Mouse (Mus musculus): ENCODE results near the gene Mknk2. TPM values are rescaled to one million over a fixed set of nuclear protein-coding genes. Genes with fewer than 3 reads are reported as not detected.

The Mknk2 gene
- polyA plus RNA-seq, 1 experiment from 2014 or later = 103 TPM

GRCm38 (mm10) chr10:80668614-80669013 is 9.3 kb downstream of the Mknk2 start:
- H3K27ac ChIP-seq (ENCODE audit: low read length) = no peak overlapping the region
- no peaks in the 10 kb centered on the region for H3K27me3 ChIP-seq (replicated peaks; ENCODE audit: insufficient read depth, low read length)
- no peak for ATAC-seq
- TF ChIP-seq EP300 (IDR thresholded peaks at IDR 0.05) = no peak
- no peak for TF ChIP-seq CTCF (IDR thresholded peaks at IDR 0.05)
- no peak overlapping the region for H3K9ac ChIP-seq (replicated peaks; ENCODE audit: low read depth)
- no peaks in the 10 kb centered on the region for H3K9me3 ChIP-seq (ENCODE audit: low read length)
- DNase-seq (ENCODE audit: low spot score) = no peak
- peaks cover 59% of the 10 kb centered on the region for H3K36me3 ChIP-seq (ENCODE audit: insufficient read depth, low read length)
- H3K4me2 ChIP-seq (replicated peaks; ENCODE audit: low read depth, low read length) = no peak overlapping the region
- no peak overlapping the region for H3K4me3 ChIP-seq (ENCODE audit: low read depth, low read length)
- 73% methylated on average over 11 of the region's 11 CpGs for WGBS
- peaks cover 29% of the 10 kb centered on the region for H3K4me1 ChIP-seq (ENCODE audit: insufficient read depth, low read depth, low read length)

- DNase-seq (ENCODE audit: low spot score) = no peak
- Histone ChIP-seq H3K9ac (replicated peaks; ENCODE audit: low read depth) (no peak overlapping the region), H3K36me3 (ENCODE audit: insufficient read depth, low read length) (peaks cover 49% of the 10 kb centered on the region), H3K4me1 (ENCODE audit: insufficient read depth, low read depth, low read length) (peaks cover 23% of the 10 kb centered on the region; the same call in 1 of the 2 replicates), H3K9me3 (ENCODE audit: low read length) (no peaks in the 10 kb centered on the region), H3K27me3 (replicated peaks; ENCODE audit: insufficient read depth, low read length) (no peaks in the 10 kb centered on the region), H3K4me3 (ENCODE audit: low read depth, low read length) (no peak overlapping the region), H3K4me2 (replicated peaks; ENCODE audit: low read depth, low read length) (no peak overlapping the region), H3K27ac (ENCODE audit: low read length) (peak overlapping the region; percentile 94; the same call in 1 of the 2 replicates)
- ATAC-seq = no peak
- WGBS = 68% methylated on average over 19 of the region's 19 CpGs
- TF ChIP-seq EP300 (IDR thresholded peaks at IDR 0.05) (no peak), CTCF (IDR thresholded peaks at IDR 0.05) (no peak)
Observed at GRCm38 (mm10) chr10:80666837-80667412, 11.0 kb downstream of the Mknk2 start.

GRCm38 (mm10) chr10:80665981-80666733 is 11.8 kb downstream of the Mknk2 start:
- H3K4me1 ChIP-seq (ENCODE audit: insufficient read depth, low read depth, low read length) = peaks cover 23% of the 10 kb centered on the region; the same call in 1 of the 2 replicates
- peak overlapping the region; percentile 94 for H3K27ac ChIP-seq (ENCODE audit: low read length)
- H3K4me2 ChIP-seq (replicated peaks; ENCODE audit: low read depth, low read length) = no peak overlapping the region
- ATAC-seq = no peak
- TF ChIP-seq EP300 (IDR thresholded peaks at IDR 0.05) = no peak
- TF ChIP-seq CTCF (IDR thresholded peaks at IDR 0.05) = peak; percentile 46
- no peaks in the 10 kb centered on the region for H3K27me3 ChIP-seq (replicated peaks; ENCODE audit: insufficient read depth, low read length)
- 61% methylated on average over 10 of the region's 10 CpGs for WGBS
- no peaks in the 10 kb centered on the region for H3K9me3 ChIP-seq (ENCODE audit: low read length)
- no peak overlapping the region for H3K9ac ChIP-seq (replicated peaks; ENCODE audit: low read depth)
- no peak for DNase-seq (ENCODE audit: low spot score)
- H3K4me3 ChIP-seq (ENCODE audit: low read depth, low read length) = no peak overlapping the region
- H3K36me3 ChIP-seq (ENCODE audit: insufficient read depth, low read length) = peaks cover 42% of the 10 kb centered on the region

DNA sequence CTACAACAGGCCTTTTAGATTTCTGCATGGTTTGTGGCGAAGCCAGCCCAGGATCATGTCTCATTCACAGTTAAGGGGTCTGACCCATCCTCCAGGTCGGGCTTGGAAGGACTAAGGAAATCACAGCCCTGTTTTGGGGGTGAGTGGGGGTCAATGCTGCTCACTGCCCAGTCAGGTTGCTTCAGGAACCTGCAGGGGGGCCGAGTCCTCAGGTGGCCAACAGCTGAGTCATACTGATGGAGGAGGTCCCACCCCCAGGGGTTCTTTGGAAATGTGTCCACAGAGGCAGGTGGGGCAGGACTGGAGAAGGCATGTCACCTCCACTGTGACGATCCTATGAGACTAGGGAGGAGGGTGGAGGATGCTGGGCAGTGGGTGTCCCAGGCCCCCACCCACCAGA is 12.5 kb downstream of the Mknk2 start:
- Histone ChIP-seq H3K4me2 (replicated peaks; ENCODE audit: low read depth, low read length) (0 out of 2 replicates have a peak overlapping the region, but pooled peaks have one; percentile 33), H3K9ac (replicated peaks; ENCODE audit: low read depth) (0 out of 2 replicates have a peak overlapping the region, but pooled peaks have one; percentile 16), H3K4me1 (ENCODE audit: insufficient read depth, low read depth, low read length) (peaks cover 23% of the 10 kb centered on the region; the same call in 1 of the 2 replicates), H3K27ac (ENCODE audit: low read length) (peak overlapping the region; percentile 94), H3K27me3 (replicated peaks; ENCODE audit: insufficient read depth, low read length) (no peaks in the 10 kb centered on the region), H3K36me3 (ENCODE audit: insufficient read depth, low read length) (peaks cover 35% of the 10 kb centered on the region), H3K9me3 (ENCODE audit: low read length) (no peaks in the 10 kb centered on the region), H3K4me3 (ENCODE audit: low read depth, low read length) (no peak overlapping the region)
- TF ChIP-seq CTCF (IDR thresholded peaks at IDR 0.05) = no peak
- TF ChIP-seq EP300 (IDR thresholded peaks at IDR 0.05) = no peak
- WGBS = 34% methylated on average over 4 of the region's 4 CpGs
- ATAC-seq (no peak), DNase-seq (ENCODE audit: low spot score) (peak; percentile 56)

DNA sequence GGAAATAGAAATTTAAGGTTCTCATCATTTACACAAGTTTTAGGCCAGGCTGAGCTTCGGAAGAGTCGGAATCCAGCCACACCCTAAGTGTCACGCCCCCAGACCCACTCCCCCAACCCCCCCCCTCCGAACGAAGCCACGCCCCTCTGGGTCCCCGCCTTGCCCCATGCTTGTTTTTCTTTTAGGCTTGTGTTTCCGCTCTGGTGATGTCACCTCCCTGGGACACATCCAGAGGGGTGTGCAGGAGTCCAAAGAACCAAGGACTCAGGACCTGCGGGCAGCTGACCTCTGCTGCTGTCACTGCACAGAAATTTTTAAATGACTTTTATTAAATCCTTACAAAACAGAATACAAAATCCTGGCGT is 12.9 kb downstream of the Mknk2 start:
- Histone ChIP-seq H3K27ac (ENCODE audit: low read length) (peak overlapping the region; percentile 94), H3K9me3 (ENCODE audit: low read length) (no peaks in the 10 kb centered on the region), H3K4me2 (replicated peaks; ENCODE audit: low read depth, low read length) (peak overlapping the region; percentile 33), H3K4me1 (ENCODE audit: insufficient read depth, low read depth, low read length) (peaks cover 23% of the 10 kb centered on the region; the same call in 1 of the 2 replicates), H3K27me3 (replicated peaks; ENCODE audit: insufficient read depth, low read length) (no peaks in the 10 kb centered on the region), H3K36me3 (ENCODE audit: insufficient read depth, low read length) (peaks cover 35% of the 10 kb centered on the region), H3K4me3 (ENCODE audit: low read depth, low read length) (peak overlapping the region; percentile 8; the same call in 1 of the 2 replicates), H3K9ac (replicated peaks; ENCODE audit: low read depth) (0 out of 2 replicates have a peak overlapping the region, but pooled peaks have one; percentile 16)
- ATAC-seq (peak; percentile 80), DNase-seq (ENCODE audit: low spot score) (peak; percentile 92)
- 4% methylated on average over 10 of the region's 10 CpGs for WGBS
- TF ChIP-seq CTCF (IDR thresholded peaks at IDR 0.05) (no peak), EP300 (IDR thresholded peaks at IDR 0.05) (no peak)

GRCm38 (mm10) chr10:80664197-80665015 is 13.5 kb downstream of the Mknk2 start:
- H3K9ac ChIP-seq (replicated peaks; ENCODE audit: low read depth) = no peak overlapping the region
- H3K4me3 ChIP-seq (ENCODE audit: low read depth, low read length) = peak overlapping the region; percentile 8; the same call in 1 of the 2 replicates
- H3K4me1 ChIP-seq (ENCODE audit: insufficient read depth, low read depth, low read length) = peaks cover 23% of the 10 kb centered on the region; the same call in 1 of the 2 replicates
- no peaks in the 10 kb centered on the region for H3K27me3 ChIP-seq (replicated peaks; ENCODE audit: insufficient read depth, low read length)
- peak overlapping the region; percentile 33 for H3K4me2 ChIP-seq (replicated peaks; ENCODE audit: low read depth, low read length)
- WGBS = 6% methylated on average over 16 of the region's 16 CpGs
- H3K27ac ChIP-seq (ENCODE audit: low read length) = peak overlapping the region; percentile 94
- peak; percentile 91 for TF ChIP-seq EP300 (IDR thresholded peaks at IDR 0.05)
- TF ChIP-seq CTCF (IDR thresholded peaks at IDR 0.05) = peak; percentile 34
- ATAC-seq (peak; percentile 92), DNase-seq (ENCODE audit: low spot score) (peak; percentile 97)
- H3K9me3 ChIP-seq (ENCODE audit: low read length) = no peaks in the 10 kb centered on the region
- H3K36me3 ChIP-seq (ENCODE audit: insufficient read depth, low read length) = peaks cover 30% of the 10 kb centered on the region

Measured in lung, postnatal 0 days (tissue).